In genomic region chr13:46929719-46930658, GRCm38 (mm10) we compare ENCODE assay signal across 8 mouse cellular contexts. TPM values are rescaled to one million over a fixed set of nuclear protein-coding genes. Genes with fewer than 3 reads are reported as not detected.
DNase-seq lines count a peak whose midpoint lies in the region; ATAC-seq and TF ChIP-seq lines count a peak whose summit lies in the region.

Kif13a (minus strand) TSS chr13:46929867.

- DNase-seq in c-Kit-positive CD71-negative TER-119-negative erythroid progenitor cells, embryonic 14.5 days (ENCODE audit: low read depth), result peak; percentile 74
- DNase-seq in forebrain, embryonic 10.5 days (ENCODE audit: extremely low spot score, low spot score), result peak; percentile 84
- peak; percentile 94 for DNase-seq in kidney, postnatal 14 days
- peak; percentile 58 for DNase-seq in naive thymus-derived CD4-positive, alpha-beta T cell, adult 2 months (ENCODE audit: low read depth)
- peak; percentile 52 for DNase-seq in splenic B cell, adult 2 months (ENCODE audit: low read depth, low spot score)

- H3K4me1 ChIP-seq in forebrain, embryonic 10.5 days, result peaks cover 37% of the 10 kb centered on the region
- peaks cover 14 to 34% of the 10 kb centered on the region in 2 experiments for H3K4me1 ChIP-seq in heart, embryonic 14.5 days (ENCODE audit: control insufficient read depth in 2 of 2, insufficient read depth in 2 of 2, low read length in 2 of 2)
- H3K4me1 ChIP-seq in liver, embryonic 12.5 days, result peaks cover 44% of the 10 kb centered on the region

- H3K9ac ChIP-seq in heart, embryonic 14.5 days (ENCODE audit: low read length), result peak within 1 kb of the TSS; percentile 93
- peak within 1 kb of the TSS; percentile 76 for H3K9ac ChIP-seq in liver, embryonic 12.5 days

- peak within 1 kb of the TSS; percentile 85 for H3K4me2 ChIP-seq in heart, embryonic 14.5 days (ENCODE audit: low read length)
- peak within 1 kb of the TSS; percentile 91 for H3K4me2 ChIP-seq in liver, embryonic 12.5 days

- H3K36me3 ChIP-seq in C2C12 (ENCODE audit: control insufficient read depth, insufficient read depth), result no peaks in the 10 kb centered on the region
- peaks cover 22% of the 10 kb centered on the region for H3K36me3 ChIP-seq in forebrain, embryonic 10.5 days (replicated peaks)
- H3K36me3 ChIP-seq in heart, embryonic 14.5 days (ENCODE audit: control insufficient read depth, insufficient read depth, low read length), result peaks cover 8% of the 10 kb centered on the region
- no peaks in the 10 kb centered on the region; the same call in 1 of the 2 replicates for H3K36me3 ChIP-seq in liver, embryonic 12.5 days
- H3K36me3 ChIP-seq in splenic B cell, adult 2 months (ENCODE audit: control insufficient read depth, insufficient read depth, low read length, poor library complexity, severe bottlenecking), result no peaks in the 10 kb centered on the region

- H3K79me3 ChIP-seq in C2C12 (ENCODE audit: low read depth), result peaks cover 12% of the 10 kb centered on the region

- 4% methylated on average over 94 of the region's 96 CpGs for WGBS in forebrain, embryonic 10.5 days
- WGBS in heart, embryonic 14.5 days, result under 1% methylated on average over 56 of the region's 96 CpGs
- WGBS in liver, embryonic 12.5 days (ENCODE audit: insufficient replicate concordance), result under 1% methylated on average over 91 of the region's 96 CpGs

- peak within 1 kb of the TSS; percentile 64 for H3K4me3 ChIP-seq in C2C12 (ENCODE audit: insufficient read depth, poor library complexity, severe bottlenecking)
- peak within 1 kb of the TSS; percentile 75 for H3K4me3 ChIP-seq in forebrain, embryonic 10.5 days
- peak within 1 kb of the TSS; percentile 65 to 85 for H3K4me3 ChIP-seq in heart, embryonic 14.5 days (ENCODE audit: control insufficient read depth in 1 of 2, insufficient read depth in 1 of 2, low read depth in 1 of 2, low read length in 2 of 2)
- H3K4me3 ChIP-seq in liver, embryonic 12.5 days, result peak within 1 kb of the TSS; percentile 73

- peak; percentile 29 for TF ChIP-seq CTCF in C2C12 (IDR thresholded peaks at IDR 0.05; ENCODE audit: control insufficient read depth, insufficient read depth, insufficient read length)

- peak; percentile 80 for ATAC-seq in heart, embryonic 14.5 days (ENCODE audit: insufficient number of reproducible peaks, insufficient read depth, low FRiP score, low read depth)
- peak; percentile 83 for ATAC-seq in liver, embryonic 12.5 days

- H3K79me2 ChIP-seq in C2C12 (ENCODE audit: control insufficient read depth, insufficient read depth), result peaks cover 30% of the 10 kb centered on the region

- peaks cover 11% of the 10 kb centered on the region; the same call in 1 of the 2 replicates for H3K9me3 ChIP-seq in forebrain, embryonic 10.5 days
- no peaks in the 10 kb centered on the region for H3K9me3 ChIP-seq in heart, embryonic 14.5 days (ENCODE audit: control insufficient read depth, low read length)
- no peaks in the 10 kb centered on the region for H3K9me3 ChIP-seq in liver, embryonic 12.5 days (replicated peaks)

- H3K27ac ChIP-seq in forebrain, embryonic 10.5 days, result peak within 1 kb of the TSS; percentile 97
- H3K27ac ChIP-seq in heart, embryonic 14.5 days (replicated peaks in 1 of 2; ENCODE audit: control insufficient read depth in 1 of 2, insufficient read depth in 1 of 2, low read depth in 2 of 2, low read length in 2 of 2), result peak within 1 kb of the TSS; percentile 98 to 99
- peak within 1 kb of the TSS; percentile 89 for H3K27ac ChIP-seq in liver, embryonic 12.5 days

- no peaks in the 10 kb centered on the region for H3K27me3 ChIP-seq in C2C12 (ENCODE audit: control insufficient read depth, insufficient read depth, insufficient read length)
- H3K27me3 ChIP-seq in forebrain, embryonic 10.5 days (ENCODE audit: poor library complexity, severe bottlenecking), result peaks cover 31% of the 10 kb centered on the region
- no peaks in the 10 kb centered on the region for H3K27me3 ChIP-seq in heart, embryonic 14.5 days (ENCODE audit: control insufficient read depth, insufficient read depth, low read length)
- peaks cover 20% of the 10 kb centered on the region for H3K27me3 ChIP-seq in liver, embryonic 12.5 days (replicated peaks)
- H3K27me3 ChIP-seq in splenic B cell, adult 2 months (ENCODE audit: control insufficient read depth, insufficient read depth, low read length, poor library complexity, severe bottlenecking), result no peaks in the 10 kb centered on the region

- peak within 1 kb of the TSS; percentile 96 for H3ac ChIP-seq in C2C12 (ENCODE audit: control insufficient read depth, insufficient read length, low read depth)

TF ChIP-seq in C2C12, 6 proteins besides CTCF, POLR2A, EP300 and RAD21:
- no peak for TF ChIP-seq MYOG (IDR thresholded peaks at IDR 0.05; ENCODE audit: control insufficient read depth, extremely low read depth, insufficient read length)
- TF ChIP-seq CEBPB (IDR thresholded peaks at IDR 0.05; ENCODE audit: low read depth), result peak; percentile 74

RNA-seq across cellular contexts. Expression of gene Kif13a, which starts in this region (rescaled TPM):
- polyA plus RNA-seq in C2C12 (2012; fragmentation: generic; extraction: Trizol), result 9.2 TPM
- 8.0 and 10.6 TPM in 2 replicates for polyA plus RNA-seq in forebrain, embryonic 10.5 days (2016; fragmentation: Nextera tagmentation; extraction: Ambion mirVana)
- polyA plus RNA-seq in heart, embryonic 14.5 days (2014; fragmentation: Nextera tagmentation; extraction: Ambion mirVana), result 47.8 and 55.2 TPM in 2 replicates
- 6.9 and 7.8 TPM in 2 replicates for polyA plus RNA-seq in liver, embryonic 12.5 days (2016; fragmentation: Nextera tagmentation; extraction: Ambion mirVana)

Comparison
In these comparisons a context has a peak if more than half of its experiments do, and no peak if none do; other contexts are left out.
1. Peak in every context shown above with its lines: DNase-seq, ATAC-seq, H3K4me3 ChIP-seq and H3K27ac ChIP-seq.